Mouse (Mus musculus): ENCODE data around the gene Pknox2. TPM values are rescaled to one million over a fixed set of nuclear protein-coding genes. Genes with fewer than 3 reads are reported as not detected.

Gene Pknox2
- polyA plus RNA-seq, 1 experiment, result 83.7 TPM

DNA sequence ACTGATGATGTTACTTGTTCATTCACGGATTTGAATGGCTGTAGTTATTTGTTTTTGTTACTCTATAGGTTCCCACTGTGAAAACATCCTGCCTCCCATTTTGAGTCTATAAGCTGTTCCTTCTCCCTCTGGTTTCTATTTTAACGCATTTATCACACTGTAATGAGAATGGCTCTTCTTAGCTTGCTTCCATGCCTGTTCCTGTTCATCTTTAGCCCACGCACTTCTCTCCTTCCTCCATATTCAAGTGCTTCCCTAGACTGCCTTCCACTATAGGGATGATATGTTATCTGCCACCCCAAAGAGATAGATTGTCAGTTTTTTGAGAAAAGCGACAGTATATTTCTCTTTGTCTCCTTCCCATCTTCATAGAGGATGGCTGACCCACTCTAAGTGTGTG, 246.7 kb downstream of the Pknox2 start:
- Histone ChIP-seq H3K36me3 (ENCODE audit: control insufficient read depth, insufficient read depth, low read length) (no peaks in the 10 kb centered on the region), H3K4me3 (ENCODE audit: control insufficient read depth, low read depth, low read length) (no peak overlapping the region)
- no peak for TF ChIP-seq POLR2A (IDR thresholded peaks at IDR 0.05; ENCODE audit: control insufficient read depth, low read depth, low read length)
- TF ChIP-seq CTCF (IDR thresholded peaks at IDR 0.05; ENCODE audit: control insufficient read depth, insufficient read depth, insufficient replicate concordance, low read depth, low read length), result no peak

DNA sequence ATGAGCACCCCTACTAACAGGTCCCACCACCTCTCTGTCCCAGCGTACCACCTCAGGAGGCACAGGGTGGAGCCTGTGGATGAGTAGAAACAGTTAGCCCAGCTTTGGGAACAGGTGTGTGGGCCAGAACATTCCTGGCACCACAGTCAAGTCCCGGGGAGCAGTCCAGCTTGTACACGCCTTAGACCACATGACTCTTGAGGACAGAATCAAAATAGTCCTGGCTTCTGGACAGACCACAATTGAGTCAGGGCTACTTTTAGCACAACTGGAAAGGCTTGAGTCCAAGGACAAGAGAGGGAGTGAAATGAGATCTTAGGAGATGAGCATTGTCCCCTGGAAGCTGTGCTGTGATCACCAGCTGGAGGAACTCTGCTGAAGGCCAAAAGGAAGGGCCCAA, 248.6 kb downstream of the Pknox2 start:
- no peaks in the 10 kb centered on the region; the same call in 1 of the 2 replicates for H3K4me1 ChIP-seq (ENCODE audit: control insufficient read depth, insufficient read depth, low read length)
- H3K27me3 ChIP-seq (ENCODE audit: control insufficient read depth, insufficient read depth, low read length), result no peaks in the 10 kb centered on the region
- TF ChIP-seq POLR2A (IDR thresholded peaks at IDR 0.05; ENCODE audit: control insufficient read depth, low read depth, low read length), result no peak
- no peak for TF ChIP-seq CTCF (IDR thresholded peaks at IDR 0.05; ENCODE audit: control insufficient read depth, insufficient read depth, insufficient replicate concordance, low read depth, low read length)
- no peak overlapping the region; the same call in 1 of the 2 replicates for H3K4me3 ChIP-seq (ENCODE audit: control insufficient read depth, low read depth, low read length)
- H3K27ac ChIP-seq (ENCODE audit: control insufficient read depth, insufficient read depth, low read depth, low read length), result no peak overlapping the region
- no peaks in the 10 kb centered on the region for H3K36me3 ChIP-seq (ENCODE audit: control insufficient read depth, insufficient read depth, low read length)

More for the DNA sequence above, 246.7 kb downstream of the Pknox2 start:
- H3K27ac ChIP-seq (ENCODE audit: control insufficient read depth, insufficient read depth, low read depth, low read length), result no peak overlapping the region
- no peaks in the 10 kb centered on the region for H3K27me3 ChIP-seq (ENCODE audit: control insufficient read depth, insufficient read depth, low read length)
- no peaks in the 10 kb centered on the region; the same call in 1 of the 2 replicates for H3K4me1 ChIP-seq (ENCODE audit: control insufficient read depth, insufficient read depth, low read length)

GRCm38 (mm10) chr9:36895009-36895693, 252.1 kb downstream of the Pknox2 start:
- Histone ChIP-seq H3K27ac (ENCODE audit: control insufficient read depth, insufficient read depth, low read depth, low read length) (no peak overlapping the region), H3K4me3 (ENCODE audit: control insufficient read depth, low read depth, low read length) (no peak overlapping the region), H3K27me3 (ENCODE audit: control insufficient read depth, insufficient read depth, low read length) (no peaks in the 10 kb centered on the region), H3K36me3 (ENCODE audit: control insufficient read depth, insufficient read depth, low read length) (no peaks in the 10 kb centered on the region), H3K4me1 (ENCODE audit: control insufficient read depth, insufficient read depth, low read length) (no peaks in the 10 kb centered on the region; the same call in 1 of the 2 replicates)
- TF ChIP-seq POLR2A (IDR thresholded peaks at IDR 0.05; ENCODE audit: control insufficient read depth, low read depth, low read length) (no peak), CTCF (IDR thresholded peaks at IDR 0.05; ENCODE audit: control insufficient read depth, insufficient read depth, insufficient replicate concordance, low read depth, low read length) (peak; percentile 56; the same call in 1 of the 2 replicates)

GRCm38 (mm10) chr9:36894242-36894641, 253.0 kb downstream of the Pknox2 start:
- Histone ChIP-seq H3K27ac (ENCODE audit: control insufficient read depth, insufficient read depth, low read depth, low read length) (peak overlapping the region; percentile 55; the same call in 1 of the 2 replicates), H3K4me3 (ENCODE audit: control insufficient read depth, low read depth, low read length) (no peak overlapping the region), H3K27me3 (ENCODE audit: control insufficient read depth, insufficient read depth, low read length) (no peaks in the 10 kb centered on the region), H3K4me1 (ENCODE audit: control insufficient read depth, insufficient read depth, low read length) (no peaks in the 10 kb centered on the region; the same call in 1 of the 2 replicates), H3K36me3 (ENCODE audit: control insufficient read depth, insufficient read depth, low read length) (no peaks in the 10 kb centered on the region)
- TF ChIP-seq CTCF (IDR thresholded peaks at IDR 0.05; ENCODE audit: control insufficient read depth, insufficient read depth, insufficient replicate concordance, low read depth, low read length) (no peak), POLR2A (IDR thresholded peaks at IDR 0.05; ENCODE audit: control insufficient read depth, low read depth, low read length) (no peak)

DNA sequence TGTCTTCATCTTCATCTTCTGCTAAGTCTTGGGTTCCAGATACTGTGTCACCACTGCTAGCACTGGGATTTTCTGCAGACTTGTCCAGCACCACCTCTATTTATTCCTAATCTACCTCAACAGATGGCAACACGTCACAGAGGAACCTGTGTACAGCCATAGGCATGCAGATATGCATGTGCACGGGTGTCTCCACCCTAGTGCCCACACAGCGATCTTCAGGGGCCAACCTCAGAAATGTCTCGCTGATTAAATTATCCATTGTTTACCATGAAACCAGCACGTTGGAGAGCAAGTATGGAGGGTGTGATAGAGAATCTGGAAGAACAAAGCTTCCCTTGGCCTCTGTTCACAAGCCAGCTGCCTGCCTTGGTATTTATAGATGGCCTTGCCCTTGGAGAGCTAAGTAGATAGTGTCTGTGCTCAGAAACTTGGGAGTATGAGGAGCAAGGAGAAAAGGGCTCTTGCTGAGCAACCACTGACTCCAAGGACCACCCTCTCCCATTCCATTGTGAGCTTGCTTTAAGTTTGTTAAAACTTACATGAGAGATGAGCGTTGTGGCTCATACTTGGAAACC, 253.7 kb downstream of the Pknox2 start:
- Histone ChIP-seq H3K4me1 (ENCODE audit: control insufficient read depth, insufficient read depth, low read length) (no peaks in the 10 kb centered on the region; the same call in 1 of the 2 replicates), H3K36me3 (ENCODE audit: control insufficient read depth, insufficient read depth, low read length) (no peaks in the 10 kb centered on the region), H3K27me3 (ENCODE audit: control insufficient read depth, insufficient read depth, low read length) (no peaks in the 10 kb centered on the region), H3K27ac (ENCODE audit: control insufficient read depth, insufficient read depth, low read depth, low read length) (peak overlapping the region; percentile 27; the same call in 1 of the 2 replicates), H3K4me3 (ENCODE audit: control insufficient read depth, low read depth, low read length) (no peak overlapping the region)
- TF ChIP-seq CTCF (IDR thresholded peaks at IDR 0.05; ENCODE audit: control insufficient read depth, insufficient read depth, insufficient replicate concordance, low read depth, low read length), result no peak
- TF ChIP-seq POLR2A (IDR thresholded peaks at IDR 0.05; ENCODE audit: control insufficient read depth, low read depth, low read length), result no peak

- Histone ChIP-seq H3K27me3 (ENCODE audit: control insufficient read depth, insufficient read depth, low read length) (no peaks in the 10 kb centered on the region), H3K4me3 (ENCODE audit: control insufficient read depth, low read depth, low read length) (no peak overlapping the region), H3K4me1 (ENCODE audit: control insufficient read depth, insufficient read depth, low read length) (no peaks in the 10 kb centered on the region; the same call in 1 of the 2 replicates), H3K36me3 (ENCODE audit: control insufficient read depth, insufficient read depth, low read length) (no peaks in the 10 kb centered on the region), H3K27ac (ENCODE audit: control insufficient read depth, insufficient read depth, low read depth, low read length) (no peak overlapping the region)
- TF ChIP-seq POLR2A (IDR thresholded peaks at IDR 0.05; ENCODE audit: control insufficient read depth, low read depth, low read length), result no peak
- peak; percentile 56; the same call in 1 of the 2 replicates for TF ChIP-seq CTCF (IDR thresholded peaks at IDR 0.05; ENCODE audit: control insufficient read depth, insufficient read depth, insufficient replicate concordance, low read depth, low read length)
Observed at GRCm38 (mm10) chr9:36890552-36890951, 256.7 kb downstream of the Pknox2 start.

GRCm38 (mm10) chr9:36885237-36885636, 262.0 kb downstream of the Pknox2 start:
- TF ChIP-seq CTCF (IDR thresholded peaks at IDR 0.05; ENCODE audit: control insufficient read depth, insufficient read depth, insufficient replicate concordance, low read depth, low read length) (no peak), POLR2A (IDR thresholded peaks at IDR 0.05; ENCODE audit: control insufficient read depth, low read depth, low read length) (no peak)
- no peaks in the 10 kb centered on the region for H3K36me3 ChIP-seq (ENCODE audit: control insufficient read depth, insufficient read depth, low read length)
- no peak overlapping the region for H3K4me3 ChIP-seq (ENCODE audit: control insufficient read depth, low read depth, low read length)
- H3K27me3 ChIP-seq (ENCODE audit: control insufficient read depth, insufficient read depth, low read length), result no peaks in the 10 kb centered on the region
- no peak overlapping the region for H3K27ac ChIP-seq (ENCODE audit: control insufficient read depth, insufficient read depth, low read depth, low read length)
- no peaks in the 10 kb centered on the region for H3K4me1 ChIP-seq (ENCODE audit: control insufficient read depth, insufficient read depth, low read length)
